Mouse (Mus musculus): ENCODE results near the gene Emc9.

Emc9 gene

DNA sequence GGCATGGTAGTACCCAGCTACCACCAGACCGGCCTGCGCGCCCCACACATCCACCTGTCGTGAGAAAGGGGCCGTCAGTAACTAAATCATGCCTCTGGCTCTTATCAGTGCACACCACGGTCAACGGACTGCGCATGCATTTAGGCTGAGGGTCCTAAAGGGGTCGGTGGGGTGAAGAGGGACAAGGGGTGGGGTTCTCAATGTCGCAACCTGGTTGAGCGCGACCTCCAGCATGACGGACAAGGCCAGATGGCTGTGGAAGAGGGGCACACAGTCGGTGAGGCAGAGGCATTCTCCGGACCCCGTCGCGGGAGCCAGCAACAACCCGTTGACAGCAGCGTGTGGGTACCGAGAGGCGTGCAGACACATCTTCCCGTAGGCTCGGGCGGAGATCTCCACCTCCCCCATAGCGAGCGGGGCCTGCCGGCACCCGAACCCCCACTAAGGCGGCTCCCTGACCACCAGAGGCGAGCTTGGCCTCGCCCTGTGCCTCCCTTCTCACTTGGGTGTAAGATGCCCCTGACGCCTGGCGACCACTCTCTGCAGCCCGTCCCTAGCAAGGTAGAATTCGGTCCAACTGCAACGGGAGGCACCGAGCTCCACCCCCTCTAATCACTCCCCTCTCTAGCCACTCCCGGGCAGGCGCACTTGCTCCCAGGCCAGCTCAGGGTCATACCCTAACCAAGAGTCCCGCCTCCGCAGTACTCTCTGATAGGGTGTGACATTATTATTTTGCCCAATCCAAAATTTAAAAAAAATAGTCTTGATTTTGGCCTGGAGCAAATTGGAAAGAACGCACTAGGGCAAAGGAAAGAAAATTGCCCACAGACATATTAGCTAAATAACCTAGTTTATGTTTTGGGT is at the start of gene Emc9:
Gene Emc9, minus strand, starts transcription at position 601 of the 864 bp plus-strand sequence.
- DNase-seq, result peak; percentile 84 to 93

GRCm38 (mm10) chr14:55629312-55629711 is 44.2 kb upstream of the Emc9 start:
- DNase-seq, result peak; percentile 56 to 76

DNA sequence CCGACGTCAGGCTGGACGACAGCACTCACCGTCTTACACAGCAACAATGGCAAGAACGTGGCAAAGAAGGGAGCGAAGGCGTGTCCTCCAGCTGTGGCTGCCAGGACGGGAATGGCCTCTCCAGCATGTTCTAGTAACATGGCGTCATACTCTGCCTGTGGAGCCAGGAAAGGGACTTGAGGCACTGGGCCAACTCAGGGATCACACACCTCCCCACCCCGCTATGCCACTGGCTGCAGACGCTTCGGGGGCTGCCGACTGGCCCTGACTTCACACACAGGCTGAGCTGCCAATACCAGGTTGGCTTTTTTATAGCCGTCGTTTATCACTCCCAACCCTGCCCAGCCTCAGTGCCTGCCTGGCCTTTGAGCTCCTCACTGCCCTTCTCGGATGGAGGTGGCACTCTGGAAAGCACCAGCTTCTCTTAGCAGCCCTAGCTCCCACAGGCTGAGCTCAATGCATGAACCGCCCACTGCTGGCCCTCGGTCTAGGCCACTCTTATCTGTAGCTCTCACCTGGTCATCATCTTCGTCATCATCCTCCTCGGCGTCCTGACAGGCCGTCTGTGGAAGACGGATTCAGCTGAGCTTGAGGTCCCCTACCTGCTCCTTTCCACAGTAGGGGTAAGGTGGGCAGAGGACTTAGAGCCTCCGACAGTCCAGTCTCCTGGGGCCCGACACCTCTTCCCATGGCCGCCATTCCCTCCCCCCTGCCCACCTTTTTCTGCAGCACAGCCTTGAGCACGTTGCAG is 43.1 kb upstream of the Emc9 start:
- DNase-seq, result no peak

GRCm38 (mm10) chr14:55618486-55619195 is 33.5 kb upstream of the Emc9 start:
- peak in 1 of 2 experiments; percentile 29 for DNase-seq

DNA sequence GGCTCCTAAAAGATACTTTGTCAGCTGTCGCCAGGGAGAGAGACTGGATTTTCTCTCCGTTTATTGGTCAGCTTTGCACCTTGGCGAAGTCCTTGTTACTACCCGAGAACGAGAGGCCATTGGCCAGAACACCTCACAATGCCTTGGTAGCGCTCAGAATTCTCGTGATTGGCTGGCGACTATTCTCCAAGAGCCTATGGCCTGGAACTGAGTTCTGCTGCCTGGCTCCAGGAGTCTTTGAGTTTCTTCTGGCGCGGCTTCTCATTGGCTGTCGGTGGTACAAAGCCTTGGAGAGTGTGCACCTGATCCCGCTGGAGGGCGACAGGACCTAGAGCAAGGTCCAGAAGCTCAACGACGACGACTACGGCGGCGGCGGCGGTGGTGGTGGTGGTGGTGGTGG is 32.7 kb upstream of the Emc9 start, which contains the start of gene Rec8:
Gene Rec8, plus strand, starts transcription at position 216 of the 400 bp plus-strand sequence.
- DNase-seq, result peak; percentile 50 to 82

- DNase-seq, result no peak
Observed at GRCm38 (mm10) chr14:55616844-55617243, 31.7 kb upstream of the Emc9 start.

DNA sequence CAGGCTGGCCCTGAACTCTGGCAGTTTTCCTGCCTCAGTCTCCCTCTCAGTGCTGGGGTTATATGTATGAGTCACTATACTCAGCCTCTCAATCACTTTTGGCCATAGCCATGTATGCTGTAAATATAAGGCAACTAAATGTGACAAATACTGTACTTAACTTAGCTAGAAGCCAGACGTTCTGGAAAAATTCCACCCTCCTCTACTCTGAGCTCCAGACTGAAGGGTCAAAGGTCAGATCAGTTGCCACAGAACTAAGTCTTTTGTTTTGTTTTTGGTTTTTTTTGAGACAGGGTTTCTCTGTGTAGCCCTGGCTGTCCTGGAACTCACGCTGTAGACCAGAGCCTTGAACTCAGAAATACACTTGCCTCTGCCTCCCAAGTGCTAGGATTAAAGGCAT is 30.8 kb upstream of the Emc9 start:
- DNase-seq, result no peak

- no peak for DNase-seq
Observed at GRCm38 (mm10) chr14:55614565-55615178, 29.6 kb upstream of the Emc9 start.

DNA sequence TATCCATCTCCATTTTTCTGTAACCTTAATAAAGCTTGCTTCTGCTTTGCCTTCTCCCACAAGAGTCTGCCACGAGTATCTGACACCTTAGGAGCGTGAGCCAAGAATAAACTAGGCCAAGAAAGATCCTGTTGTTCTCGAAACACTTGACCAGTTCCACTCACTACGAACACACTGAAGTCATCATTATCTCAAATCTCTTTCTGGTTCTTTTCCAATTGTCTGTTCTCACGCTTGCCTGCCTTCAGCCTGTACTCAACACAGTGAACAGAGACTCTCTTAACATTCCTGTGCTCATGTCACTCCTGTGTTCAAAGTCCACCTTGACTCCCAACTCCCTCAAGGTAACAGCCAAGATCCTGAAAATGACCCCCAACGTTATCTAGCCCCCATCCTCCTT is 28.2 kb upstream of the Emc9 start:
- peak in 1 of 2 experiments; percentile 32 for DNase-seq

DNA sequence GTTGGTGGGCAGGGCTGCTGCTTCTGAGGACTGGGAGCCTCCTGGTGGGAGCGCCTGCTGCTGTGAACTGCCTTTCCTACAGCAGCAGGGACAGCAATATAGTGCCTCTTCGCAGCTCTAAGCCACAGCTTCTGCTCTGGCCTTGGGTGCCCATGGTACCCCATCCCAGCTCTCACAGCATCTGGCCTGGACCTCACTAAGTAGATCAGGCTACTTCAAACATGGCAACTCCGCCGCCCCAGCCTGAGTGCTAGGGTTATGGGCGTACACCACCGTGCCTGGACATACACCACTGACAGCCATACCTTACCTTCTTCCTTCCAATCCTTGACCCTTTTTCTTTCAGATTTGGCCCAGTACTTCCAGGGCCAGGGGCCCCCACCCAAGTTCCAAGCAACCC is 23.2 kb upstream of the Emc9 start:
- peak in 1 of 2 experiments; percentile 34 for DNase-seq

DNA sequence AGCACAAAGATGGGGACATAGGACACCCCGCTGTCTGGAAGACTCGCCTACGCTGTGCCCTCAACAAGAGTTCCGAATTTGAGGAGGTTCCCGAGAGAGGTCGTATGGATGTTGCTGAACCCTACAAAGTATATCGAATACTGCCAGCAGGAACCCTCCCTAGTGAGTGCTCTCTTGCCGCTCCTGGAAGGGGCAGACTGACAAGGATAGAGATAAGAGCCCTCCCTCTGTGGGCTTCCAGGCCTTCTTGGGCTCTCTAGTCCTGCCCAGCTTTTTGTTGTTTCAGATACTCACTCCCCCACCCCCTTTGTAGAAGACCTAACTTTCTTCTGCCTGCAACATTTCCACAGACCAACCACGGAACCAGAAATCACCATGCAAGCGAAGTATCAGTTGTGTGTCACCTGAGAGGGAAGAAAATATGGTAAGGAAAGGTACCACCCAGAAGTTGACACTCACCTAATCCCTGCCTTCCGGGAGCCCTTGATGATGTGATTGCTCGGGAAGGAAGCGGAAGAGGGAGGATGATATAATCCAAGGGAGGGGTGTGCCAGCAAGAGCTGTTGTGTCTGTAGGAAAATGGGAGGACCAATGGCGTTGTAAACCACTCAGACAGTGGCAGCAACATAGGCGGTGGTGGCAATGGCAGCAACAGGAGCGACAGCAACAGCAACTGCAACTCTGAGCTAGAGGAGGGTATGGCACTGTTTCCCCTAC is 20.8 kb upstream of the Emc9 start:
- no peak for DNase-seq

- peak in 1 of 2 experiments; percentile 36 for DNase-seq
Observed at GRCm38 (mm10) chr14:55604823-55605222, 19.7 kb upstream of the Emc9 start.

DNA sequence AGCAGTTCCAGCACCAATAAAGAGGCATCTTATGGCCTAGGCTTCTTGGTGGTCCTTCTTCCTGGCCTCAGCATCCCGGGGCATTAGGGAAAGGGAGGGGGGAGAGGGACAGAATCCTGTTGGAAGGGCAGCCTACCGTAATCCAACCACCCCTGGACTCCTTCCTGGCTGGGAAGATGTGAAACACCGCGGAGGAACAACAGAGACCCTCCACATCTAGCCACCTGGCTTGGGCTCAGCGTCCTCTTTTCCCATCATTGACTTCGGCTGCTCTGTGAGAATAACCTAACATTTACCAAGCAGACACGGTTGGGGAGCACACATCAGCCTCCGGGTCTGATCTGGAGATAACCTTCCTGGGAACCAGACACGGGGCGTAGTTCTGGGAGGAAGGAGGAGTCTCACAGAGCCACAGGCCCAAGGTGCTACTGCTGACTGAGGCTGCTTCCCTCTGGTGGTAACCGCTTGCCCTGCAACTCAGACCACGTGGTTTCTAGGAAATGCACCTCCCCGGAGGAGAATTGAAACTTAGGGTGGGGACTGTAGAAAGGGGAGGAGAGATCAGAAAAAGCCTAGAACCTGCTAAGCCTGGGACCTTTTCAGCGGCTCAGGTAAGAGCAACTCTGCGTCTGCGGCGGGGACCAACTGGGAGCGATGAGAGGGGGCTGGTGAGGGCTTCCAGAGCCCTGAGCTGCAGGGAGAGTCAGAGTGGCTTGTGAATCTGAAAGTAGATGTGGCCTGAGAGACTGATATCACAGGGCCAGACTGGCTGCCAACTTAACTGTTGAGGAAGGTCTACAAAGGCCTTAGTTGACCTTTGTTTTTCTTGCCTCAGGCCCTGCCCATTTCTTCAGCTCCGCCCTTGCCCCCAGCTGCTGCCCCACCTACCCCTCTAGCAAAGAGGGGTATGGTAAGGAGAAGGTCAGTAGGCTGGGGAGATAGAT is 18.8 kb upstream of the Emc9 start:
- peak; percentile 96 for DNase-seq

DNA sequence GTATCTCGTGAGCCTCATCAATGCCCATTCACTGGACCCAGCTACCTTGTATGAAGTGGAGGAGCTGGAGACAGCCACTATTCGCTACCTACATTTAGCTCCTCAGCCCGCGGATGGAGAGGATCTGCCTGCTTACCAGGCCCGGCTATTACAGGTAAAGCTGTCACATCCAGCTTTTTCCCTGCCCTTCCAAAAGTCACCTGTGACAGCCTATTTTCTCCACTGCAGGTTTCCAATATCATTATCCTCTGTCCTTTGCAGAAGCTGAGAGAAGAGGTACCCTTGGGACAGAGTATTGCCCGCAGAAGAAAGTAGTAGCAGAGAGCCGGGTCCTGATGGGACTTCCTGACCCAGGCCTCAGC is 18.1 kb upstream of the Emc9 start, which contains the start of gene Irf9:
Gene Irf9, plus strand, starts transcription at position 301 of the 362 bp plus-strand sequence.
- no peak for DNase-seq

DNA sequence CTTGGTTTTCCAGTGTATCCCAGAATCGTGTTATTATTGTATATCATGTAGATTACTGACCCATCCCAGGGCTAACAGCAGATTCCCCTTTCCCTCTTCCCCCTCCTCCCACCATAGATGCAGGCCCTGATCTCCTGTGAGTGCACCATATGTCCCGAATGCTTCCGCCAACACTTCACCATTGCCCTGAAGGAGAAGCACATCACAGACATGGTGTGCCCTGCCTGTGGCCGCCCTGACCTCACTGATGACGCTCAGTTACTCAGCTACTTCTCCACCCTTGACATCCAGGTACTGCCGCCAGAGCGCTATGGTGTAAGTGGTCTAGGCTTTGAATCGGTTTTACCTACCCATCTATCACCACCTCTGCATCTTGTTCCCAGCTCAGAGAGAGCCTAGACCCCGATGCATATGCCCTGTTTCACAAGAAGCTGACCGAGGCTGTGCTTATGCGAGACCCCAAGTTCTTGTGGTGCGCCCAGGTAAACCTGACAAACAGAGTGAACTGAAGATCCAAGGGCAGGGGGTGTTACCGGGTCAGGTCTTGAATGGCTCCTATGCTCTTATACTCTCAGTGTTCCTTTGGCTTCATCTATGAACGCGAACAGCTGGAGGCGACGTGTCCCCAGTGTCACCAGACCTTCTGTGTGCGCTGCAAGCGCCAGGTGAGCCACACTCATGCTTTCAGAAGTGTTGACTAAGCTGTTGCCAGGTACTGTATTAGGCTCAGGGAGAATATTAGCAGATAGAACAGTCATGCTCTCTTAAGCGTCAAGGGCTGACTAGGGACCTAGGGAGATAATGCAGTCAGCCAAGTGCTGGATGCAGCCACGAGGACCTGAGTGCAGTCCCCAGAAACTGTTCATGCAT is 13.7 kb upstream of the Emc9 start:
- no peak for DNase-seq

- DNase-seq, result peak; percentile 28 to 57
Observed at GRCm38 (mm10) chr14:55596036-55596690, 11.1 kb upstream of the Emc9 start.

DNA sequence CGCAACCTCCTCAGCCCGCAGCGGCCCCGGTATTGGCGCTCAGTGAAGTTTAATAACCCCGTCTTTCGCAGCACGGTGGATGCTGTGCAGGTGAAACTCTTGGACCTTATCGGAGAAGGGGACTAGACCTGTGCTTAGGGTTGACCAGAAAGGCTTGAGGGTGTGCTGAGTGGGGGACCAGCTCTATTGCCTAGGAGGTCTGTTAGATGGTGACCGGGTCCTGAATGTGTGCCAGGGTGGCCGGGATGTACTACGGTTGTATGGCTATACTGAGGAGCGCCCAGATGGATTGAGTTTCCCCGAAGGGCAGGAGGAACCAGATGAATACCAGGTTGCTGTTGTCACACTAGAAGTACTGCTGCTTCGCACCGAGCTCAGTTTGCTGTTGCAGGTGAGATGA is 7.1 kb upstream of the Emc9 start:
- DNase-seq, result peak; percentile 15 to 56

DNA sequence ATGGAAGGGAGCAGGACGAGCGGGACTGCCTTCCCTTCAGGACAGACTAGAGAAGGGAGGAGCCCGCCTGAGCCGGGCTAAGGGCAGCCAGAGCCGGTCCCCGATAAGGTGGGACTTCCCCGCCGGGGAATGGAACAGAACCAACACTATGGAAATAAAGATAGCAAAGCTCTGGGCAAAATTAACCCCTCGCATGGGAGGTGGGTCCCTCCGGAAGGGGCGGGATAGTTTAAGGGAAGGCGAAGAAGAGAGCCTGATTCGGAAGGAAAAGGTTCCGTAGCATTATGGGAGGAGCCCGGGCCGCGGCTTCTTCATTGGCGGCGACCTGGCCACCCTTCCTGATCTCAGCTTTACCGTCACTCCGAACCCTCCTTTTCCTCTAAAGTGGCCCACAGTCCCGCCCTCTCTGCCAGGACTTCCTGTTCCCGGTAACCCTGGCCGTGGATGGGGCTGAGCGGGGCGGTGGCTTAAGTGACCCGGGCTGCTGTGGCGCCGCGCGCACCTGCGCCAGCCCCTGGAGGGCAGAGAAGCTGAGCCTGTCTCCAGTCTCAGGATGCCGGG is 6.3 kb upstream of the Emc9 start, which contains the start of gene Rnf31:
Gene Rnf31, plus strand, starts transcription at position 378 of the 561 bp plus-strand sequence.
- peak; percentile 97 to 99 for DNase-seq
